Mouse (Mus musculus) MEL (cell line): ENCODE results near the gene Eif2a. TPM values are rescaled to one million over a fixed set of nuclear protein-coding genes. Genes with fewer than 3 reads are reported as not detected.

Experiments used
- DNase-seq: peaks from one replicate; pipeline ENCODE4 v3.0.0; 2011; ENCODE audit warnings: low read depth, low spot score
- H3K27ac ChIP-seq: 2 replicates; pipeline ENCODE4 v1.5.1; 2012; ENCODE audit warnings: low read depth, mild to moderate bottlenecking, control low read depth, low read length, moderate library complexity; ENCODE audit not compliant: control insufficient read depth
- H3K27me3 ChIP-seq, 2 experiments: fragments of 150-350 bp in 1 of 2; sonication (generic) in 1 of 2; 2 replicates each; pipeline ENCODE4 v1.6.1; 2012; ENCODE audit warnings: low read length in 2 of 2, mild to moderate bottlenecking in 2 of 2, improper control_type of control experiment in 1 of 2, moderate library complexity in 1 of 2; ENCODE audit not compliant: insufficient read depth in 2 of 2, control insufficient read depth in 1 of 2
- H3K36me3 ChIP-seq, 2 experiments: 2 replicates each; pipeline ENCODE4 v1.6.1; 2012 to 2014; ENCODE audit warnings: low read length in 2 of 2, improper control_type of control experiment in 1 of 2, inconsistent platforms in 1 of 2, mild to moderate bottlenecking in 1 of 2; ENCODE audit not compliant: insufficient read depth in 2 of 2, control insufficient read depth in 1 of 2
- H3K4me1 ChIP-seq, 2 experiments: fragments of 150-350 bp in 1 of 2; sonication (generic) in 1 of 2; 2 replicates each; pipeline ENCODE4 v1.6.1; 2012; ENCODE audit warnings: low read length in 2 of 2, improper control_type of control experiment in 1 of 2, mild to moderate bottlenecking in 1 of 2; ENCODE audit not compliant: insufficient read depth in 2 of 2, control insufficient read depth in 1 of 2
- H3K4me3 ChIP-seq, 2 experiments: fragments of 150-350 bp in 1 of 2; sonication (generic) in 1 of 2; 2 replicates each; pipeline ENCODE4 v1.5.1; 2012; ENCODE audit warnings: low read depth in 2 of 2, low read length in 2 of 2, mild to moderate bottlenecking in 2 of 2, moderate library complexity in 2 of 2, control low read depth in 1 of 2, improper control_type of control experiment in 1 of 2; ENCODE audit not compliant: control insufficient read depth in 1 of 2, insufficient read depth in 1 of 2
- H3K79me2 ChIP-seq: 2 replicates; pipeline ENCODE4 v1.6.1; 2012; ENCODE audit warnings: mild to moderate bottlenecking, low read length, moderate library complexity; ENCODE audit not compliant: control insufficient read depth, poor library complexity, insufficient read depth
- H3K9ac ChIP-seq: 2 replicates; pipeline ENCODE4 v1.6.1; 2012; ENCODE audit warnings: low read depth, mild to moderate bottlenecking, control low read depth, low read length, moderate library complexity; ENCODE audit not compliant: control insufficient read depth, poor library complexity, severe bottlenecking
- H3K9me3 ChIP-seq: fragments of 150-350 bp; sonication (generic); replicated peaks from 2 replicates; pipeline ENCODE4 v1.6.1; 2012; ENCODE audit warnings: mild to moderate bottlenecking, low read length, improper control_type of control experiment, moderate library complexity; ENCODE audit not compliant: insufficient read depth
- BHLHE40 ChIP-seq: IDR thresholded peaks from 2 replicates; pipeline ENCODE4 v1.6.1; 2012; ENCODE audit warnings: low read depth, mild to moderate bottlenecking, inconsistent platforms, low read length, improper control_type of control experiment, borderline replicate concordance
- CHD1 ChIP-seq: IDR thresholded peaks from 2 replicates; pipeline ENCODE4 v1.6.1; 2012; ENCODE audit warnings: low read depth, mild to moderate bottlenecking, inconsistent platforms, low read length, improper control_type of control experiment
- CHD2 ChIP-seq: IDR thresholded peaks from 2 replicates; pipeline ENCODE4 v1.6.1; 2011; ENCODE audit warnings: low read length, improper control_type of control experiment
- CTCF ChIP-seq, 3 experiments: IDR thresholded peaks in 2 of 3; conservative IDR thresholded peaks in 1 of 3; 2 replicates each; pipeline ENCODE4 v1.5.1; 2011 to 2012; ENCODE audit warnings: low read length in 3 of 3, low read depth in 2 of 3, mild to moderate bottlenecking in 2 of 3, improper control_type of control experiment in 1 of 3, inconsistent platforms in 1 of 3, mixed read lengths in 1 of 3, moderate library complexity in 1 of 3; ENCODE audit not compliant: control insufficient read depth in 1 of 3, insufficient read depth in 1 of 3, poor library complexity in 1 of 3, severe bottlenecking in 1 of 3
- EP300 ChIP-seq, 2 experiments: IDR thresholded peaks; 2 replicates each; pipeline ENCODE4 v1.6.1; 2011; ENCODE audit warnings: improper control_type of control experiment in 2 of 2, low read length in 2 of 2, low read depth in 1 of 2, mild to moderate bottlenecking in 1 of 2
- GATA1 ChIP-seq: IDR thresholded peaks from 2 replicates; pipeline ENCODE4 v1.6.1; 2011; ENCODE audit warnings: low read depth, low read length, improper control_type of control experiment
- HCFC1 ChIP-seq: IDR thresholded peaks from 2 replicates; pipeline ENCODE4 v1.6.1; 2012; ENCODE audit warnings: low read depth, mild to moderate bottlenecking, inconsistent platforms, low read length, improper control_type of control experiment, moderate library complexity
- JUND ChIP-seq: IDR thresholded peaks from 2 replicates; pipeline ENCODE4 v1.6.1; 2011; ENCODE audit warnings: low read depth, mild to moderate bottlenecking, improper control_type of control experiment, low read length
- KAT2A ChIP-seq: conservative IDR thresholded peaks from 2 replicates; pipeline ENCODE4 v1.6.1; 2012; ENCODE audit warnings: low read depth, low read length, improper control_type of control experiment, inconsistent platforms
- MEF2A ChIP-seq: IDR thresholded peaks from 2 replicates; pipeline ENCODE4 v1.6.1; 2014; ENCODE audit warnings: low read depth, mild to moderate bottlenecking, inconsistent platforms, low read length, improper control_type of control experiment; ENCODE audit not compliant: poor library complexity, insufficient replicate concordance, severe bottlenecking; ENCODE audit errors: extremely low read depth
- MXI1 ChIP-seq: IDR thresholded peaks from 2 replicates; pipeline ENCODE4 v1.6.1; 2011; ENCODE audit warnings: mild to moderate bottlenecking, low read depth, low read length, improper control_type of control experiment
- MYB ChIP-seq: IDR thresholded peaks from 2 replicates; pipeline ENCODE4 v1.6.1; 2011; ENCODE audit warnings: mild to moderate bottlenecking, low read depth, low read length, improper control_type of control experiment
- NRF1 ChIP-seq: IDR thresholded peaks from 2 replicates; pipeline ENCODE4 v1.6.1; 2014; ENCODE audit warnings: low read depth, mild to moderate bottlenecking, inconsistent platforms, low read length, improper control_type of control experiment, moderate library complexity; ENCODE audit not compliant: poor library complexity, insufficient read depth, severe bottlenecking
- POLR2AphosphoS5 ChIP-seq: IDR thresholded peaks from 2 replicates; pipeline ENCODE4 v1.6.1; 2012; ENCODE audit warnings: low read depth, borderline replicate concordance, mild to moderate bottlenecking, inconsistent platforms, low read length, moderate library complexity, mixed read lengths
- RCOR1 ChIP-seq: IDR thresholded peaks from 2 replicates; pipeline ENCODE4 v1.6.1; 2012; ENCODE audit warnings: low read depth, mild to moderate bottlenecking, inconsistent platforms, low read length, improper control_type of control experiment
- SIN3A ChIP-seq: IDR thresholded peaks from 2 replicates; pipeline ENCODE4 v1.6.1; 2012; ENCODE audit warnings: low read length, improper control_type of control experiment, inconsistent platforms
- SMC3 ChIP-seq: IDR thresholded peaks from 2 replicates; pipeline ENCODE4 v1.6.1; 2011; ENCODE audit warnings: low read depth, low read length, improper control_type of control experiment
- USF2 ChIP-seq, 2 experiments: IDR thresholded peaks; 2 replicates each; pipeline ENCODE4 v1.6.1; 2011 to 2012; ENCODE audit warnings: improper control_type of control experiment in 2 of 2, low read length in 2 of 2, borderline replicate concordance in 1 of 2, inconsistent platforms in 1 of 2, low read depth in 1 of 2, mild to moderate bottlenecking in 1 of 2; ENCODE audit not compliant: insufficient read depth in 1 of 2
- ZKSCAN1 ChIP-seq: IDR thresholded peaks from 2 replicates; pipeline ENCODE4 v1.6.1; 2012; ENCODE audit warnings: low read depth, mild to moderate bottlenecking, inconsistent platforms, low read length, improper control_type of control experiment, moderate library complexity
- ZMIZ1 ChIP-seq: IDR thresholded peaks from 2 replicates; pipeline ENCODE4 v1.6.1; 2012; ENCODE audit warnings: low read depth, mild to moderate bottlenecking, inconsistent platforms, low read length, improper control_type of control experiment, moderate library complexity
- ZNF384 ChIP-seq: IDR thresholded peaks from 2 replicates; pipeline ENCODE4 v1.6.1; 2012; ENCODE audit warnings: low read depth, mild to moderate bottlenecking, inconsistent platforms, low read length, improper control_type of control experiment
- polyA plus RNA-seq, 2 experiments: library from polyadenylated mRNA; stranded (reverse) in 1 of 2; unstranded in 1 of 2; fragments of >175 nt in 1 of 2; fragments of >200 nt in 1 of 2; gene quantifications; 2 replicates each; pipeline versions ENCODE4 v1.2.1 to v1.2.4; 2012; ENCODE audit warnings: low replicate concordance in 2 of 2, low read depth in 1 of 2; ENCODE audit not compliant: insufficient read length in 2 of 2, insufficient read depth in 1 of 2, missing spikeins in 1 of 2
- total RNA-seq: library from RNA; depleted of rRNA; stranded (reverse); fragments of 300-350 nt; gene quantifications from 2 replicates; pipeline ENCODE4 v1.2.3, GENCODE M21; 2012

The Eif2a gene
- total and polyA plus RNA-seq, 3 experiments, result 67.3 to 192 (median 70.2) TPM

GRCm38 (mm10) chr3:58523386-58523785 lies 2.2 kb upstream of the Eif2a start:
- H3K9ac ChIP-seq, result peak overlapping the region; percentile 95
- peaks cover 3 to 10% of the 10 kb centered on the region in 2 experiments; a peak in 3 of 4 replicates for H3K4me1 ChIP-seq
- peaks cover 28% of the 10 kb centered on the region for H3K79me2 ChIP-seq
- TF ChIP-seq MEF2A (no peak), GATA1 (no peak), CTCF (IDR thresholded peaks at IDR 0.05 in 2 of 3, conservative IDR thresholded peaks at IDR 0.05 in 1 of 3; ENCODE audit: control insufficient read depth in 1 of 3, insufficient read depth in 1 of 3, low read depth in 2 of 3, low read length in 3 of 3, poor library complexity in 1 of 3, severe bottlenecking in 1 of 3) (no peak), ZNF384 (no peak), POLR2AphosphoS5 (no peak)
- H3K4me3 ChIP-seq, result peak overlapping the region in 1 of 2 experiments; percentile 79; a peak in 2 of 4 replicates
- peak overlapping the region; percentile 12; the same call in 1 of the 2 replicates for H3K27ac ChIP-seq
- H3K36me3 ChIP-seq, result peaks cover 15 to 27% of the 10 kb centered on the region in 2 experiments
- no peaks in the 10 kb centered on the region for H3K27me3 ChIP-seq
- DNase-seq, result no peak
- H3K9me3 ChIP-seq, result no peaks in the 10 kb centered on the region

GRCm38 (mm10) chr3:58524246-58524645 lies 1.4 kb upstream of the Eif2a start:
- Histone ChIP-seq H3K27me3 (no peaks in the 10 kb centered on the region), H3K9ac (peak overlapping the region; percentile 95), H3K4me3 (peak overlapping the region; percentile 79 to 94), H3K36me3 (peaks cover 15 to 28% of the 10 kb centered on the region in 2 experiments), H3K27ac (peak overlapping the region; percentile 34; the same call in 1 of the 2 replicates), H3K4me1 (peaks cover 3 to 10% of the 10 kb centered on the region in 2 experiments; a peak in 3 of 4 replicates), H3K79me2 (peaks cover 33% of the 10 kb centered on the region), H3K9me3 (no peaks in the 10 kb centered on the region)
- peak; percentile 59 for DNase-seq
- TF ChIP-seq HCFC1 (no peak), SMC3 (no peak), CHD2 (no peak), BHLHE40 (no peak), RCOR1 (no peak), USF2 (IDR thresholded peaks at IDR 0.05; ENCODE audit: borderline replicate concordance in 1 of 2, insufficient read depth in 1 of 2, low read depth in 1 of 2, low read length in 2 of 2) (no peak), ZKSCAN1 (no peak), MEF2A (no peak), SIN3A (peak; percentile 15; the same call in 1 of the 2 replicates), CHD1 (peak; percentile 16; the same call in 1 of the 2 replicates), KAT2A (no peak), JUND (no peak), MYB (no peak), EP300 (IDR thresholded peaks at IDR 0.05; ENCODE audit: low read depth in 1 of 2, low read length in 2 of 2) (no peak), NRF1 (no peak), ZMIZ1 (no peak), MXI1 (no peak; the same call in 1 of the 2 replicates)
